Mouse (Mus musculus) gastrocnemius, postnatal 36 days (tissue): ENCODE results near the gene Hdac5. TPM values are rescaled to one million over a fixed set of nuclear protein-coding genes. Genes with fewer than 3 reads are reported as not detected.
A peak's percentile ranks its signal among the peaks of the same experiment; 100 is the strongest.

Experiments used
- DNase-seq, 2 experiments: peaks; one replicate each; pipeline ENCODE4 v3.0.0; 2022
- intact Hi-C: fragments of 180-260 bp; cut with DNase I; formaldehyde crosslinking; loops from one replicate; pipeline ENCODE4 v1.15.1; 2025
- total RNA-seq, 2 experiments: library from RNA; stranded (reverse); gene quantifications; 2 replicates each; pipeline ENCODE4 v1.2.3; 2021

Hdac5 gene
- total RNA-seq, 2 experiments from 2014 or later: 62.2 to 78.7 TPM

DNA sequence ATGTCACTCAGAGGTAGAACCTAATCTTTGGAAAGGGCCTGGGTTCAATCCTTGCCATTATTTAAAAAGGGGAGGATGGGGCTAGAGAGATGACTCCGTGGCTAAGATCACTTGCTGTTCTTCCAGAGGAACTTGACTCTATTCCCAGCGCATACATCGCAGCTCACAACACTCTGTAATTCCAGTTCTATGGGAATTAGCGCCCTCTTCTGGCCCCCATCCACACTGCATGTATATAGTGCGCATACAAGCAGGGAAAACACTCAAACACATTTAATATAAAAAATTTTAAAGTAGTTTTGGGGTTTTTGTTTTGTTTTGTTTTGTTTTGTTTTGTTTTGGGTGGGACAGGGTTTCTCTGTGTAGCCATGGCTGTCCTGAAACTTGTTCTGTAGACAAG, 11.9 kb upstream of the Hdac5 start:
- intact Hi-C loops: no loop called here
- DNase-seq: no peak

GRCm38 (mm10) chr11:102241246-102241645, 11.3 kb upstream of the Hdac5 start:
- DNase-seq: no peak
- intact Hi-C loops: no loop called here

- no peak for DNase-seq
- intact Hi-C loops: no loop called here
Measured at GRCm38 (mm10) chr11:102240636-102241035, 10.7 kb upstream of the Hdac5 start.

DNA sequence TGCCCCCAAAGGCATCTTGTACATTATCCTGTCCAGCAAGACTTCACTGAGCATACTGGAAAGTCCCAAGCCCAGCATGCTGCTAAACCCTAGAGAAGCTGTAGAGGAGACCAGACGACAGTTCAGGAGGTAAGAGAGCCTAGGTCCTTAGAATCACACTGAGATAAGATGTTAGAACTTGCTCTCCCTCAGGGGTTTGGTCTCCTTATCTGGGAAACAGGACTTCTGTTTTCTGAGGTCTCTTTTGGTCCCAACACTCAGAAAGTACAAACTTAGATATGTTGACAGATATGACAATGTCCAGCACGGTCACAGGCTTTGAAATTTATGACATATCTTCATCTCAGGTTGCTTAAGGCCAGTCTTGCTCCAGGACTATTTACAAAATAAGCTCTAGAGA, 6.1 kb upstream of the Hdac5 start:
- no peak for DNase-seq
- intact Hi-C loops: no loop called here

GRCm38 (mm10) chr11:102229331-102229953, 524 bp downstream of the Hdac5 start:
- intact Hi-C loops: no loop called here
- no peak for DNase-seq

DNA sequence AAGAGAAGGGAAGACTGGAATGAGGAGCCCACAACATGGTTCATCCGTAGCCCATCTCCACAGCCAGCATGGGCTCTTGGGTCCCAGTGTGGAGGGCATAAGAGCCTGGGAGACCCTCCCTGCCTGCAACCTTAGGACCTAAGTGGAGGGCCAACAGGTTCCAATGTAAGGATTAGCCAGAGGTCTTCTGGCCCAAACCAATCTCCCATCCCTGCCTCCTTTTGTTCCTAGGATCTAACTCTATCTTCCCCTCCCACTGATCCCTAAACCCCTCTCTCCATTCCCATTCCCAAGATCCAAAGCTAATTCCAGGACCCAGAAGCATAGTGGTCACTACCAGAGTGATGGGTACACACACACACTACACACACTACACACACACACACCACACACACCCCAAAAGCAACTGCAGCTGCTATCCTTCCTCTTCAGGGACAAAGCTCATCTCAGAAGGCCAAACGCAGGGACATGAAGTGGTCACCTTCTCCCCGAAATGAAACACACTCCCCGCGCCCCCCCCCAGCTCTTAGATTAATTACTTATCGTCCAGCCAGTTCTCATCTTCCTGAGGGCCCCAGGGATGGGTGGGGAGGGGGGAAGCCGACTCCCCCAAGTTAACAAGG, 1.2 kb downstream of the Hdac5 start:
- no peak for DNase-seq
- intact Hi-C loops: no loop called here

DNA sequence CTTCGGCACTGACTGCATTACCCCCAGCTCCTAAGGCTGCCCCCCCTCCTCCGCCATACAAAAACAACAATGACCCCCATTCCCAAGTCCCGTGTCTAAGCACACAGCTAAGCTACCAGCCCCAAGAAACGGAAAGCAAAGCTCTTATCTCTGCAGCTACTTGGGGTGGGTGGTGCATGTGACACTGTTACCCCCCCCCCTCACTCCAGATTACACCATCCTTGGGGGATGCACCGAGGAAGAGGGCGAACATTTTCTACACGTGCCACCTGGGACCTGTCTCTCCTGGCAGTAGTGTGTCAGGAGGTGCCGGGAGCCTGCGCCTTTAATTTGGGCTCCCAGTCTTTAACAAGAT, 1.8 kb downstream of the Hdac5 start:
- intact Hi-C loops: no loop called here
- DNase-seq: no peak

GRCm38 (mm10) chr11:102227270-102228190, 2.4 kb downstream of the Hdac5 start:
- intact Hi-C loops: no loop called here
- no peak for DNase-seq

DNA sequence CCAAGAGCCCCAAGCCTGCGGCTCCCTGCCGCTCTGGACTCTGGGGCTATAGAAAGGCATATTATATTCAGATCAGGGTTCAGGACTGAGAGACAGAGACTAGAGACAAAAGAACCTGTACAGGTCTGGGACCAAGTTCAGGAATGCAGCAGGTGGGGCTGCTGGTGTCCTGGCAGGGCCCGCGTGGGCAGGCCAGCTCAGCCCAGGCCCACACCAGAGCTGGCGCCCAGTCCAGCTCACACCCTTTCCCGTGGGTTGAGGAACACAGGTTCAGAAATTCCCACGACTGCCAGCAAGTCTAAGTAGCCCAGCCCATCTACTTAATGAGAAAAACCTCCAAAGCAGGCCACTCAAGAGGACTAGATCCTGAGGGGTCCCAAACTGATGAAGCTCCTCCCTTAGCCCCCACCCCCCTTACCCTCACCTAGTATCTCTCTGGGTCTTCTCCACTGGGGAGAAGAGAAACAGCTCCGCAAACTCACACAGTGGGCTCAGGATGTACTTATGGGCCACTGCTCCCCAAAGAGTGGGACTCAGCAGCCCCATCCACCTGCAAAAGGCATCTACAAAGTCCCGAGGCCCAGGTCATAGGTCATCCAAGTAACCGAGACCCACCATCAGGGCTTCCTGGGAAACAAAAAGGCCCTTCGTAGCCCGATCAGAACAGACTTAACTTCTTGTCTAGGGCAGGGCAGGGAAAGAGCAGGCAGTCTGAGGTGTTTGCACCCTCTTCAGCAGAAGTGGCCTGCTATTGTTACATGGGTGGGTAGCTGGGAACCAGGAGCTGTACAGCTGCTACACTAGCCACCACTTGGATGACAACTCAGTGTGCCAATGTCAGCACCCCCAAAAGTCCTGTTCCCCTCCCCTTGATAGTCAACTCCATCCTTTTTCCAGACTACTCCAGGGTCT, 3.6 kb downstream of the Hdac5 start:
- intact Hi-C loops: no loop called here
- no peak for DNase-seq

DNA sequence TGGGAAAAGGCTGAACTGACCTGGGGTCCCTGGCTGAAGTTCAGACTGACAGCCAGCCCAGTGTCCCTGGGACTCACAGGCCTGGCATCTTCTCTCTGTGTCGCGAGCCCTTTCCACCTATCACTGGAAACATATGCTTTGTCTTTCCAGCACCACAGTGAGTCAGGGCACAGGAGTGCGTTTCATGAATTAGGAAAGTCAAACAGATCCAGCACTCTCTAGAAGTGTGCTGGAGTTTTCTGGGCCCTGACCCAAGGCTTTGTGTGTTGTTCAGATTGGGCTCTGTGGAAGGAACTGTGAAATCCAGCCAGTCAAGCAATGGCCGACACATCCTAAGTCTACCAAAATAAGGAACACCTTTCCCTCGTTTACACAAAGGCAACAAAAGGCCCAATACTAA, 4.7 kb downstream of the Hdac5 start:
- intact Hi-C loops: no loop called here
- no peak for DNase-seq

DNA sequence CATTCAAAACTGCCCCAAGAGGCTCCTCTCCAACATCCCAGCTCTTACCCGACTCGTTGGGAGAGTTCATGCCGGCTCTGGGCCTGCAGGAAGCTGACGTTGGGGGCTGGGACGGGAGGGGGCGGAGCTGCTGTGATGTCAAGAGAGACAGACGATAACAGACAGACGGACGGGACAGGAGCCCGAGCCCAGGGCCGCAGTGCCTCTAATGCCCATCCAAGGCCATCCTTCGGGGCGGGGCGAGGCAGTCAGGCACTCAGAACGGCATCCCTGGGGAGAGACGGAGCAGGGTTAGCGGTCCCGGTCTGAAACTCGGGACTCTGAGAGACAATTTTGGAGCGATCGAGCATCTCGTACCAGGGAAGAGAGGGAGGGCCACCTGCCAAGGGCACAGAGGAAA, 5.3 kb downstream of the Hdac5 start:
- intact Hi-C loops: no loop called here
- no peak for DNase-seq

- intact Hi-C loops: no loop called here
- DNase-seq: peak in 1 of 2 experiments; percentile 15
Measured at GRCm38 (mm10) chr11:102223166-102223565, 6.8 kb downstream of the Hdac5 start.

- DNase-seq: peak in 1 of 2 experiments; percentile 21
- intact Hi-C loops: no loop called here
Measured at GRCm38 (mm10) chr11:102221954-102222351, 8.0 kb downstream of the Hdac5 start.

- no peak for DNase-seq
- intact Hi-C loops: no loop called here
Measured at GRCm38 (mm10) chr11:102221243-102221953, 8.6 kb downstream of the Hdac5 start.

GRCm38 (mm10) chr11:102220451-102220850, 9.5 kb downstream of the Hdac5 start:
- DNase-seq: peak in 1 of 2 experiments; percentile 20
- intact Hi-C loops: no loop called here

DNA sequence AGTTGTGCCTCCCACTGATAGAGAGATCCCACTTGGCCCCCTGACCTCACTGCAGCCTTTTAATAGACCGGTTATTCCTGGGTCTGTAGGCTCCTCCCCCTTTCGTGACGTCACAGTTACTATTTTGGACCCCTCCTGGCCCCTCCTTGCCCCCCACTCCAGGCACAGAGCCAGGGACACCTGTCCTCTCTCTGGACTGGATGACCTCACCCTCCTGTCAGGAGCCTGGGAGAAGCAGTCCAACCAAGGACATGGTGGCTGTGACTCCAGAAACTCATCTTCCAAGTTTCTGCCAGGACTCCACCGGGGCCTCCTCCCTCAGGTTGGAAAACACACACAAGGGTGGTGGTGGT, 10.0 kb downstream of the Hdac5 start:
- intact Hi-C loops: no loop called here
- DNase-seq: peak; percentile 69 to 88

DNA sequence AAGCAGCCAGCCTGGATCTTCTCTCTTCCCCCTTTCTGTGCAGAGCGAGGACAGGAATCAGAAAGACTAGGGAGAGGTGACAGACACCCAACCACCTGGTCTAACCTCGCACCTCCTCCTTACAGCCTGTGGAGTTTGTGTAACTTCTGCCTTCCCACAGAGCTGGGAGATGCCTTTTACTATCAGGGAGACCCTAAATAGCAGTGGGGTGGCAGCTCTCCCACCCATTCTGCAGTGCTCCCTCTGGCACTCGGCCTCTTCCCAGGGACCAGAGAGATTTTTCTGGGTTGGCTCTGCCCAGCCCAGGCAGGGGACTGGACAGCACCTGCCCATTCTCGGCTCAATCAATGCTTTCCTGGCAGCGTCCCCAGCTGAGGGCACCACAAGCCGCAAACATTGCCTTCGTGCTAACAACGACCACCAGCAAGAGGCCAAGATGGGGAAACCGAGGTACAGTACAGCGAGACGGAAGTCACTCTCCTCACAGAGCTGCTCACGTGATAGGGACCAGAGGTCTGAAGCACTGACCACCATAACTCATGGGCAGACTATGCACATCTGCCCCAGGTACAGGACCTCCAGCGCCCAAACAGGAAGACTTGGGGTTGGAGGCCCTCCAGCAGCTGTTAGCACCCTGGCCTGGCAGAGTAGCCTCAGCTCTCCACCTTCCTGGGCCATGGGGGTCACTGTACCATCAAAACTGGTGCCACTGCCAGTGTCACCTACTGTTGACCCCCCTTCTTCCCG, 10.5 kb downstream of the Hdac5 start:
- intact Hi-C loops: no loop called here
- DNase-seq: peak in 1 of 2 experiments; percentile 18

DNA sequence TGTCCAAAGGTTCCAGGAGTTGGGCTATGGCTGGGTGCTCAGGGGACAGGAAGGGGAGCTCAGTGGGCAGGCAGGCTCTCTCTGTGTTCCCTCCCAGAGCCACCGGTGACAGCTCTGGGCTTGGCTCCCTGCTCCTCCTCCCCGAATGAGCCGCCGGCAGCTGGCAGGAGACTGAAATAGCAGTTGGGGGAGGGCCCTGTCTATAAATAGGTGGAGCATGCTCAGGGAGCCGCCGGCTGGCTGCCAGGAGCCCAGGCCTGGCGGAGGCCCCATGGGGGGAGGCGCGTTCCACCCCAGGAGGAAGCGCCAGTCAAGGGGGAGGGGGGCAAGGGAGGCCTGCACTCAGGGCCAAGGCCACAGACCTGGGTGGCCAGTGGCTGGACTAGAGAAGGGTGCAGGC, 11.2 kb downstream of the Hdac5 start:
- peak; percentile 94 to 95 for DNase-seq
- intact Hi-C loops: no loop called here

- intact Hi-C loops: no loop called here
- DNase-seq: no peak
Measured at GRCm38 (mm10) chr11:102217876-102218430, 12.0 kb downstream of the Hdac5 start.
